Mouse (Mus musculus) adrenal gland, postnatal 36 days (tissue): Measurements from ENCODE around the gene Sned1. TPM values are rescaled to one million over a fixed set of nuclear protein-coding genes. Genes with fewer than 3 reads are reported as not detected.
"Not testable (repeated sequence)": the region's sequence is repeated elsewhere in the genome, so short reads cannot be mapped to it uniquely, and the experiment has no call there.

Source experiments
- DNase-seq, 2 experiments: peaks; one replicate each; pipeline ENCODE4 v3.0.0; 2021; ENCODE audit warnings: mixed read lengths in 1 of 2
- long read RNA-seq, 2 experiments: library from polyadenylated mRNA; stranded (forward); transcript quantifications; one replicate each; pipeline ENCODE4 v2.0.0; 2021; ENCODE audit warnings: borderline sequencing depth in 2 of 2
- total RNA-seq, 2 experiments: library from RNA; stranded (reverse); gene quantifications; 2 replicates each; pipeline ENCODE4 v1.2.3; 2021

Sned1 gene
- total RNA-seq: 10 to 100 TPM; 15.5 to 18.3 TPM
- long read RNA-seq, experiment 1, full-length matches to known transcripts: 2 of 4 reads
- long read RNA-seq, experiment 1, partial matches to known transcripts: 2 of 4 reads
- long read RNA-seq, experiment 1, other reads (novel, unspliced or antisense): 0 of 4 reads
- long read RNA-seq, experiment 2, partial matches to known transcripts: 0 of 1 reads
- long read RNA-seq, experiment 2, other reads (novel, unspliced or antisense): 1 of 1 reads

DNA sequence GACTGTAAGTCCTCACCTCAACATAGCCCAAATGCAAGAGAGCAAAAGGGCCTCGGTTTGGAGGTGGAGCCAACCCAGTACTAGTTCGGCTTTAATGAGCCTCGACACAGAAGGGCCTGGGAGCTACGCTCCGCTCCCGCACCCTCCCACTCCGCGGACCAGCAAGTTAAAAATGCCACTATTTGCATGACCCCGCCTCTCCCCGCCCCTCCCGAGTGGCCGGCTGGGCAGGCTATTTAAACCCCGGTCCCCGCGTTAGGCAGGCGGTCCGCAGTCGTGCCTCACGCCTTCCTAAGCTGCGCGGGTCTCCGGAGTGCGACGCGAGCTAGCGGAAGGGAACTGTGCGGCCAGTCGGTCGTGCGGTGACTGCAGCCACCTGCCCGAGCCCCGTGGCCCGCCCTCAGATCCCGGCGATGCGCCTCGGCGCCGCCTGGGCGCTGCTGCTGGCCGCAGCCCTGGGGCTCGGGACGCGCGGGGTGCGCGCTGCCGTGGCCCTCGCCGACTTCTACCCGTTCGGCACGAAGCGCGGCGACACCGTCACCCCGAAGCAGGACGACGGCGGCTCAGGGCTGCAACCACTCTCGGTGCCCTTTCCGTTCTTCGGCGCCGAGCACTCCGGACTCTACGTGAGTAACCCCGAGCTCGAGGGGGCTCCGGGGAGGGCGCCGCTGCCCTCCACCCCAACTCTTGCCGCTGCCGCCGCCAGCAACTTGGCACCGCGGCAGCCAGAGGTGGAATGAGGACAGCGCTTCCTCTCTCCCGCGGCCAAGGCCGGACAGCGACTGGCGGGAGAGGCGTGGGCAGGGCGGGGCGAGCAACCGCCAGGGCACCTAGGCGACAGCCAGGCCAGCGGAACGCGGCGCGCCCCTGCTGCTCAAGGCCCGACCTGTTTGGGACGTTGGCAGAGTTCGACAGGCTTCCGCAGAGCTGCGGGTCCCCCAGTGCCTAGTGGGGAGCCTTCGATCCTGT is at the start of gene Sned1:
Gene Sned1, plus strand, starts transcription at position 266 of the 969 bp plus-strand sequence.
- peak; percentile 96 to 97 for DNase-seq

- DNase-seq: no peak
These were observed 44.8 kb upstream of the Sned1 start for GRCm38 (mm10) chr1:93190726-93191305.

DNA sequence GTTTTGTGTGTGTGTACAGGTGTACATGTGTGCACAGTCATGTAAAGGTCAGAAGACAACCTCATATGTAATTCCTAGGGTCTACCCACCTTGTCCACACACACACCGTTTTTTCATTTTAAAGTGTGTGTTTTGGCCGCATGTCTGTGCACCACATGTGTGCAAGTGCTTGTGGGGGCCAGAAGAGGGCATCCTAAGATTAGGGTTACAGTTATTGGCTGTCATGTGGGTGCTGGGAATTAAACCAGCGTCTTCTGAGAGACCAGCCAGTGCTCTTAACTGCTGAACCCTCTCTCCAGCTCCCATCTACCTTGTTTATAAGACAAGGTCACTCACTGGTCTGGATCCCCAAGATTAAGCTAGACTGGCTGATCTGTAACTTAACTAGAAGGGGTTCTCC is 40.7 kb upstream of the Sned1 start:
- no peak for DNase-seq

- DNase-seq: not testable (repeated sequence)
These were observed 38.2 kb upstream of the Sned1 start for GRCm38 (mm10) chr1:93197454-93197853.

- no peak for DNase-seq
These were observed 37.7 kb upstream of the Sned1 start for GRCm38 (mm10) chr1:93197916-93198315.

- DNase-seq: no peak
These were observed 29.2 kb upstream of the Sned1 start for GRCm38 (mm10) chr1:93206277-93206970.

DNA sequence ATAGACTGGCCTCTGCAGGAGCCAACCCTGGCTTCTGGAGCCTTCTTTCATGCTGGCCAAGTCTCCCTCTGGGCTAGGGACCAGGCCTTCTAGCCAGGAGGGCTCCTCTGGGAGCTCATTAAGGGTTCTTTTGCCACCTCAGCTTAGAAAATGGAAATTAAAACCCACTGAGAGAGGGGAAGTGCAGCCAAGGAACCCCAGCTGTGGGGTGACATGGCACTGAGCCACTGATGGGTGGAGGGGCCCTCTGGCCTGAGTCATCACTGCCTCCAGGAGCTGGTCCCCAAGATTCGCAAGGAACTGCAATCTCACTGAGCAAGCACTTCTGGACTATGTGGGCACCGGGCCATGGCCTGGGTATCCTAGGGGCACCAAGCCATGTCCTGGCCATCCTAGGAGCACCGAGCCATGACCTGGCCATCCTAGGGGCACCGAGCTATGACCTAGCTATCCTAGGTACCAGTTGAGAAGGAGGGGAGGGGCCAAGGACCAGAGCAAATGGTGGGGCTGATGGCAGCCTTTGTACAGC is 28.0 kb upstream of the Sned1 start:
- DNase-seq: peak in 1 of 2 experiments; percentile 27

DNA sequence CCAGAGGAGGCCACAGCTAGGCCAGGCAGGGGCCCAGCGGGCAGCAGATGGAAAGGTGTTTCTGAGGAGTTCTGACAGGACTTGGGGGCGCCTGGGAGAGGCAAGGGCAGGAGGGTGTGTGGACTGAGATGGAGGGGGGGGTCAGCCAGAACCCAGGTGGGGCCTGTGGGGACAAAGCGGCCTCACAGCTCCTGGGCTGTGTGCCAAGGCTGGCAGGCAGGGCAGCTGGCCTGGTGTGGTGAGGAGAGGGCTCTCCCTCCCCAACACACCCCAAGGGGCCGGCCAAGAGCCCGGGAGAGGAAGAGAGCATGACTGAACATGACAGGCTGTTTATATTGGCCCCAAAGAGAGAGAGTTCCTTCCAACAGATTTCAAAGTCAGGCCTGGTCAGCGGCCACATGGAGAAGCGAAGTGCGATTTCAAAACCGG is 25.4 kb upstream of the Sned1 start:
- DNase-seq: peak; percentile 64 to 81

GRCm38 (mm10) chr1:93211019-93211418 is 24.6 kb upstream of the Sned1 start:
- no peak for DNase-seq

GRCm38 (mm10) chr1:93211549-93212220 is 24.0 kb upstream of the Sned1 start:
- peak; percentile 41 to 65 for DNase-seq

DNA sequence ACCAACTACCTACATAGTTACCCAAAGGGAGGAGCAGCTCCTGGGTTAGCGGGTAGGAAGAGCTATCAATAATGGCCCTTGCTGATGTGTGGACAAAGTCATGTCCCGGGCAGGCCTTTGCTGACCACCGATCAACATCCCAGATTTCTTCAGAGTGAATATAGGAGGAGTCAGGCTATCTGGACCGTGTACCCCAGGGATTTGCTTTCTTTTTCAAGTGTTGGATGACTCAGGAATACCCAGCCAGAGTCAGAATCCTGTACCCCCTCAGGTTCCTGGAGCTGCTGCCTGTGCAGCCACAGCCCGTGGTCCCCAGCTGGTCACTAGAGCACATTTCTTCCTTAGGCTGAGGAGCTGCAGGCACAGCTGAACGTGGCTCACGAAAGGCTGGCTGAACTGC is 23.2 kb upstream of the Sned1 start:
- no peak for DNase-seq

GRCm38 (mm10) chr1:93214612-93215011 is 21.0 kb upstream of the Sned1 start:
- no peak for DNase-seq

GRCm38 (mm10) chr1:93216839-93217497 is 18.7 kb upstream of the Sned1 start:
- no peak for DNase-seq

GRCm38 (mm10) chr1:93217530-93217929 is 18.1 kb upstream of the Sned1 start:
- DNase-seq: no peak

DNA sequence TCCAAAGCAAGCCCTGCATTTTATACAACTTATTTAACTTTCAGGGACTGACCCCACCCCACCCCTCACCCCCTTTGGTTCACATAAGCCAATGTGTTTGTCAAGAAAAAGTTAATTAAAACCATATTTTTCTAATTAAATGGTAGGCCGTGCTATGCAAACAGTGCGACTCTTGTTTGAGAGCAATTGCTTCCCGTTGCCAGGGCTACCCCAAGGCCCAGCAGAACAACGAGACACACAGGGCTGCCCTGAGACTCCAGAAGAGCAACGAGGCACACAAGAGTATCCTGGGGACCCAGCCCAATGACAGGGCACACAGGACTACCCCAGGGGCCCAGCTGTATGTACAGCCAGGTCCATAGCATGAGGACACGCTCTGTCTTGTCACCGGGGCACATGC is 14.9 kb upstream of the Sned1 start:
- no peak for DNase-seq

GRCm38 (mm10) chr1:93223972-93224371 is 11.7 kb upstream of the Sned1 start:
- DNase-seq: peak; percentile 64 to 76

DNA sequence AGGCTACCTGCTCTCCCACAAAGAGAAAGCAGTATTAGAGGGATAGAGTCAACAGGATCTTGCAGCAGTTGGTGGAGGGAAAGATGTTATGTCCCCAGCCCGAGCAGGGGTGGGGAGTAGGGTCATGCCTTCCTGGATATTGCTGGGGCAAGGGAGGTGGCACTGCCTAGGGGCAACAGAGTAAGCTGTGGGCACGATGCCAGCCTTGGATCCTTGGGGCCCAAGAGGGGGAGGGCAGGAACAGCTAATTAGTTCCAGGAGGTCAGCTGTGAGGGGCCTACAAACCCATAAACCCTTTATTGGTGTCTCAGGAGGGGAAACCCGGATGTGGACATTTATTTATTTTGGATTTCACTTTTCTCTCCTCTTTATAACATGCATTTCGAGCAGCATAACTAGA is 10.4 kb upstream of the Sned1 start:
- DNase-seq: no peak

DNA sequence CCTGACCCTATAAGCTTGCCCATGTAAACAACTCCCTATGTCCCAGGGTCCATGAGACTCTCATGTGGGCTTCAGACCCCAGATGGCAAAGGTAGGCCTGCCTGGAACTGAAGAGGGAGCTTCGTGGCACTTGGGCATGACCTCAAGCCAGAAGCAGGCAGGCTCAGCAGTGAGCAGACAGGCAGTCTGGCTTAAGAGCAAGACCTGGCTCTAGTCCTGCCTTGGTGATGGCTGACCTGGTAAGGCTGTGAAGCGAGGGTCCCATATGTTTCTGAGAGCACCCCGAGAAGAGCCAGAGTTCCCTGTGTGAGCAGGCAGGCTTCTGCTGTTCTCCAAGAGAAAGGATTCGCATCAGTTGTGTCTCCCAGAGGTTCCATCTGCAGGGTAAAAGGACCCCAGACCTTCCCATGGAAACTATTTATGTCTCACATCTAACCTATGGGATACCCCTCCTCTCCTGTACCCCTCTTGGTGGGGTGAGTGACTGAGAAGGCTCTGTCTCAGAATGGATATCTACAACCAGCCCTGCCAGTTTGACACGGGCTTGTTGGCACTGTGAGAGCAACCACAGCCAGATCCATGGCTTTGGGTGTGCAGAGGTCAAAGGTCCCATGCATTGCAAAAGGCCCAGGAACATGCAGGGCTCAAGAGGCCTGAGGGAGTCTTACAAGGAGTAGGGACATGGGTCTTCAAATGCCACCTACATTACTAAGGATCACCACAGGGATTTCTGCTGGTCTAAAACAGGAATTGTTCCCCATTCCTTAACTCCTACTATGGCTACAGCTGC is 9.7 kb upstream of the Sned1 start:
- peak in 1 of 2 experiments; percentile 27 for DNase-seq

GRCm38 (mm10) chr1:93227303-93227975 is 8.2 kb upstream of the Sned1 start:
- peak in 1 of 2 experiments; percentile 23 for DNase-seq
